Mouse (Mus musculus) myocyte (in vitro differentiated cells): ENCODE data around the gene Nav3. TPM values are rescaled to one million over a fixed set of nuclear protein-coding genes. Genes with fewer than 3 reads are reported as not detected.

Experiments used
- H3K27me3 ChIP-seq: one replicate; pipeline ENCODE4 v1.6.1; 2011; ENCODE audit not compliant: control insufficient read depth, insufficient read depth, insufficient read length
- H3K36me3 ChIP-seq: one replicate; pipeline ENCODE4 v1.6.1; 2011; ENCODE audit not compliant: control insufficient read depth, insufficient read depth
- H3K4me2 ChIP-seq: one replicate; pipeline ENCODE4 v1.6.1; 2011; ENCODE audit warnings: low read depth, control low read depth
- H3K4me3 ChIP-seq: one replicate; pipeline ENCODE4 v1.5.1; 2011; ENCODE audit warnings: mild to moderate bottlenecking, control low read depth, moderate library complexity
- H3K79me2 ChIP-seq: one replicate; pipeline ENCODE4 v1.6.1; 2011; ENCODE audit not compliant: control insufficient read depth, insufficient read depth
- H3ac ChIP-seq: one replicate; pipeline ENCODE4 v1.6.1; 2011; ENCODE audit not compliant: control insufficient read depth, insufficient read length
- CEBPB ChIP-seq: IDR thresholded peaks from 2 replicates; pipeline ENCODE4 v1.6.1; 2011; ENCODE audit warnings: mild to moderate bottlenecking, moderate library complexity; ENCODE audit not compliant: poor library complexity, insufficient read depth, severe bottlenecking
- E2F4 ChIP-seq: IDR thresholded peaks from one replicate; pipeline ENCODE4 v1.6.1; 2011; ENCODE audit warnings: mild to moderate bottlenecking, control low read depth, moderate library complexity; ENCODE audit not compliant: insufficient read depth
- MAX ChIP-seq: IDR thresholded peaks from one replicate; pipeline ENCODE4 v1.6.1; 2011; ENCODE audit warnings: low read depth, mild to moderate bottlenecking, control low read depth
- MYOD1 ChIP-seq, 3 experiments: IDR thresholded peaks; one replicate each; pipeline ENCODE4 v1.6.1; 2011; ENCODE audit warnings: control low read depth in 2 of 3, low read depth in 2 of 3, mild to moderate bottlenecking in 2 of 3, moderate library complexity in 1 of 3; ENCODE audit not compliant: insufficient read length in 2 of 3, control insufficient read depth in 1 of 3
- MYOG ChIP-seq, 3 experiments: IDR thresholded peaks; one replicate each; pipeline ENCODE4 v1.6.1; 2011; ENCODE audit warnings: control low read depth in 2 of 3, low read depth in 2 of 3, mild to moderate bottlenecking in 2 of 3; ENCODE audit not compliant: insufficient read length in 2 of 3, control insufficient read depth in 1 of 3, insufficient read depth in 1 of 3
- POLR2A ChIP-seq: IDR thresholded peaks from one replicate; pipeline ENCODE4 v1.6.1; 2011; ENCODE audit warnings: low read depth, mild to moderate bottlenecking, control low read depth, moderate library complexity; ENCODE audit not compliant: insufficient read length
- POLR2AphosphoS2 ChIP-seq: IDR thresholded peaks from one replicate; pipeline ENCODE4 v1.6.1; 2011; ENCODE audit warnings: low read depth, control low read depth; ENCODE audit not compliant: insufficient read length
- REST ChIP-seq: IDR thresholded peaks from one replicate; pipeline ENCODE4 v1.6.1; 2011; ENCODE audit warnings: mild to moderate bottlenecking, control low read depth, moderate library complexity; ENCODE audit not compliant: insufficient read depth, insufficient read length
- SRF ChIP-seq: IDR thresholded peaks from one replicate; pipeline ENCODE4 v1.6.1; 2011; ENCODE audit warnings: low read depth; ENCODE audit not compliant: control insufficient read depth, insufficient read length
- TCF12 ChIP-seq: IDR thresholded peaks from one replicate; pipeline ENCODE4 v1.6.1; 2011; ENCODE audit warnings: mild to moderate bottlenecking, control low read depth; ENCODE audit not compliant: poor library complexity, insufficient read depth, severe bottlenecking
- TCF3 ChIP-seq: IDR thresholded peaks from one replicate; pipeline ENCODE4 v1.6.1; 2011; ENCODE audit warnings: low read depth, control low read depth; ENCODE audit not compliant: insufficient read length
- USF1 ChIP-seq: IDR thresholded peaks from one replicate; pipeline ENCODE4 v1.6.1; 2011; ENCODE audit warnings: low read depth, mild to moderate bottlenecking, control low read depth, moderate library complexity
- polyA plus RNA-seq: library from polyadenylated mRNA; unstranded; fragments of >200 nt; fragmentation: generic; extraction: Trizol; gene quantifications from one replicate; pipeline ENCODE4 v1.2.1, GENCODE M21; 2012; ENCODE audit warnings: missing spikeins

Nav3 gene
- polyA plus RNA-seq, 1 experiment = 2.9 TPM

DNA sequence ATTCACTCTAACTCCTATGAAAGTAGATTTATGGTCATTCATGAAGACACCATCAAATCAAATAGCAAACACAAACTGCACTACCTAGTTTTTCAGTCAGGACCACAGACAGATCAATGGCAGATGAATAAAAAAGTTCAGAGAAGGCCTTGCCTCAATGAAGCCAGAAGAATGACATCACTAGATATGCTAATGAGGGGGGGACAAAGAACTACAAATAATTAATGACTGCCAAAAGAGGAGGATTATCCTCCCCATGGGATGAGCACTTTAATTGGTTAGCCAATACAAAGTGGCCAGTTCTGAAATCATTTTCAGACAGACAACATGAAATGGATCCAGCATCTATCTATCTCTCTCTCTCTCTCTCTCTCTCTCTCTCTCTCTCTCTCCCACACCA lies 652.6 kb downstream of the Nav3 start:
- Histone ChIP-seq H3K4me2 (no peak overlapping the region), H3K27me3 (no peaks in the 10 kb centered on the region), H3K79me2 (no peaks in the 10 kb centered on the region), H3ac (no peak overlapping the region), H3K4me3 (no peak overlapping the region), H3K36me3 (no peaks in the 10 kb centered on the region)
- TF ChIP-seq MYOG (IDR thresholded peaks at IDR 0.05; ENCODE audit: control insufficient read depth in 1 of 3, insufficient read depth in 1 of 3, insufficient read length in 2 of 3, low read depth in 2 of 3) = no peak
- no peak for TF ChIP-seq E2F4
- no peak for TF ChIP-seq MYOD1 (IDR thresholded peaks at IDR 0.05; ENCODE audit: control insufficient read depth in 1 of 3, insufficient read length in 2 of 3, low read depth in 2 of 3)
- TF ChIP-seq CEBPB = no peak
- no peak for TF ChIP-seq REST
- TF ChIP-seq POLR2A = no peak

DNA sequence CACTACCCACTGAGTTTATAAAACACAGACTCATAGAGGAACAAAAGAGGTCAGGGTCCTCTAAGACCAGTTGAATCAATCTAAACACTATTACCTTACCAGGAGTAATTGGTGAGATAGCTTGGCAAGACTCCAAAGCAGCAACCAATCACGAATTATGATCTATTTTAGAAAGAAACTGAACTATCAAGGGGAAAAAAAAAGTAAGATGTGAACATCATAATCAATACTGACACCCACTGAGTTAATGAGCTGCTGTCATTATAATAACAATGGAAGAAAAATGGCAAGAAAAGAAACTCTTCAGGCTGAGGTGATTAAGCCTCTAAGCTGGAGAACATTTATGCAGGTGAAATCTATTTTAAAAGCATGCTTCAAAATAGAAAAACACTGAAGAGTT lies 653.8 kb downstream of the Nav3 start:
- H3K27me3 ChIP-seq = no peaks in the 10 kb centered on the region
- H3K4me3 ChIP-seq = no peak overlapping the region
- H3ac ChIP-seq = no peak overlapping the region
- H3K4me2 ChIP-seq = no peak overlapping the region
- TF ChIP-seq REST = no peak
- TF ChIP-seq E2F4 = no peak
- no peak for TF ChIP-seq TCF12
- TF ChIP-seq MYOD1 (IDR thresholded peaks at IDR 0.05; ENCODE audit: control insufficient read depth in 1 of 3, insufficient read length in 2 of 3, low read depth in 2 of 3) = no peak
- TF ChIP-seq MYOG (IDR thresholded peaks at IDR 0.05; ENCODE audit: control insufficient read depth in 1 of 3, insufficient read depth in 1 of 3, insufficient read length in 2 of 3, low read depth in 2 of 3) = no peak
- TF ChIP-seq TCF3 = no peak
- no peak for TF ChIP-seq USF1
- no peak for TF ChIP-seq CEBPB
- no peak for TF ChIP-seq SRF
- no peak for TF ChIP-seq POLR2A
- TF ChIP-seq POLR2AphosphoS2 = no peak
- no peak for TF ChIP-seq MAX
- H3K36me3 ChIP-seq = no peaks in the 10 kb centered on the region
- H3K79me2 ChIP-seq = no peaks in the 10 kb centered on the region

DNA sequence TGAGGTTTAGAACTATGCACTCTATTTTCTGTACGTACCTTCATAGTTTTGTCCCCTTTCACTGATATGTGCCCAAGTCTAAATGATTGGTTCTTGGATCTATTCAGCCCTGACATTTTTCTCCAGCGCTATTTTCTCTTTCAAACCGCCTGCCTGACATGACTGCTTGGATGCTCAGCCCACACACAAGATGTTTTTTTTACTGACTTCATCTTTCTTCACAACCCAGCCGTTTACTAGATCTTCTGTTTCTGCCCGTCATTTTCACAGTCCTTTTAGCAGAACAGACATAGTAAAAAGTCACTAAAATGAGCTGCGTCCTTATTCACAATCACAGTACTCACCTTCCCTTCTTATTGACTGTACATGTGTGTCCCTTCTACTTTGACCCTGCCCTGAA lies 656.8 kb downstream of the Nav3 start:
- H3ac ChIP-seq = no peak overlapping the region
- TF ChIP-seq E2F4 (no peak), TCF12 (no peak), USF1 (no peak)
- H3K4me3 ChIP-seq = no peak overlapping the region
- no peaks in the 10 kb centered on the region for H3K79me2 ChIP-seq
- no peak overlapping the region for H3K4me2 ChIP-seq
- no peaks in the 10 kb centered on the region for H3K36me3 ChIP-seq
- no peaks in the 10 kb centered on the region for H3K27me3 ChIP-seq

DNA sequence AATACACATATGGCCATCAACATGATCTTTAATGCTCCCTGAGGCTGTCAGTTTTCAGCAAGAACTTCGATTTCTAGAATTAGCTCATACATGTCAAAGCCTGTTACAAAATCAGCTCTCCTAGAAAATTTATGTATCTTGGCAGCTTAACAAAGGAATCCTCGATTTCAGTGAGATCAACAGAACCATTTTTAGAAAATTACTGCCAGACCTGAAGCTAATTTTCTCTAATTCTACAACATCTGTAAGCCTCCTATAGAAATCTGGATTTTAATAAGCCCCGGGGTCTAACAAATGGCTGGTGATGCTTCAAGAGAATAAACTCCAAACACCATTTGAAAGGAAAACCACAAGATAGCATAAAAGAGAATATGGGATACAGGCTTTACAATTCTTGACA lies 659.0 kb downstream of the Nav3 start:
- no peak overlapping the region for H3K4me3 ChIP-seq
- no peak overlapping the region for H3ac ChIP-seq
- no peak for TF ChIP-seq MAX
- no peak for TF ChIP-seq POLR2A
- no peak for TF ChIP-seq MYOD1 (IDR thresholded peaks at IDR 0.05; ENCODE audit: control insufficient read depth in 1 of 3, insufficient read length in 2 of 3, low read depth in 2 of 3)
- no peak for TF ChIP-seq TCF12
- no peak for TF ChIP-seq TCF3
- no peak for TF ChIP-seq MYOG (IDR thresholded peaks at IDR 0.05; ENCODE audit: control insufficient read depth in 1 of 3, insufficient read depth in 1 of 3, insufficient read length in 2 of 3, low read depth in 2 of 3)
- TF ChIP-seq USF1 = no peak
- no peak for TF ChIP-seq POLR2AphosphoS2
- TF ChIP-seq E2F4 = no peak
- no peak for TF ChIP-seq REST
- TF ChIP-seq CEBPB = no peak
- no peak for TF ChIP-seq SRF
- no peaks in the 10 kb centered on the region for H3K79me2 ChIP-seq
- peaks cover 4% of the 10 kb centered on the region for H3K36me3 ChIP-seq
- no peaks in the 10 kb centered on the region for H3K27me3 ChIP-seq
- H3K4me2 ChIP-seq = no peak overlapping the region

DNA sequence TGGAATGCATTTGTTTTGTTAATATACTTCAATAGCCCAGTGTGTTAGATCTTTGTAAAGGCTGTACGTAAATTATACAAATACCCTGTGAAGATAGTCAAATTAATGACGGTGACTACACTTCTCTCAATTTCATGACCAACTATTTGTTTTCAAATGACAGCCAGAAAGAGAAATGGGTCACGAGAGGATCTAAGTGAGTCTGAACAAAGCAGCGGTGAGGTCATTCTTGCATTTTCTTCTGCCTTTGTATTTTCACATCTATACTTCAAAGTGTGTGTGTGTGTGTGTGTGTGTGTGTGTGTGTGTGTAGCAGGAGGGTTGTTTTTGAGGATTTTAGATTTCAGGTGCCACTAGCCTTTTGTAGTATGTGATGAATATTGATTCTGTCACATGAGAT lies 662.5 kb downstream of the Nav3 start:
- TF ChIP-seq MYOG (IDR thresholded peaks at IDR 0.05; ENCODE audit: control insufficient read depth in 1 of 3, insufficient read depth in 1 of 3, insufficient read length in 2 of 3, low read depth in 2 of 3) (no peak), TCF12 (no peak), USF1 (no peak), POLR2A (no peak), CEBPB (no peak), SRF (no peak), MYOD1 (IDR thresholded peaks at IDR 0.05; ENCODE audit: control insufficient read depth in 1 of 3, insufficient read length in 2 of 3, low read depth in 2 of 3) (no peak), REST (no peak), TCF3 (no peak), POLR2AphosphoS2 (no peak), MAX (no peak), E2F4 (no peak)
- no peak overlapping the region for H3ac ChIP-seq
- H3K4me3 ChIP-seq = no peak overlapping the region
- no peak overlapping the region for H3K4me2 ChIP-seq
- peaks cover 4% of the 10 kb centered on the region for H3K36me3 ChIP-seq
- no peaks in the 10 kb centered on the region for H3K27me3 ChIP-seq
- H3K79me2 ChIP-seq = no peaks in the 10 kb centered on the region
